Mouse (Mus musculus) thymus, adult 2 months (tissue): Measurements from ENCODE around the gene Rnf31. TPM values are rescaled to one million over a fixed set of nuclear protein-coding genes. Genes with fewer than 3 reads are reported as not detected.

Source experiments
- DNase-seq: peaks from one replicate; pipeline ENCODE4 v3.0.0; 2021
- H3K27ac ChIP-seq: fragments of 200-500 bp; 2 replicates; pipeline ENCODE4 v1.5.1; 2012; ENCODE audit warnings: low read length, control low read depth; ENCODE audit not compliant: control insufficient read depth, insufficient read depth
- H3K27me3 ChIP-seq: fragments of 200-500 bp; 2 replicates; pipeline ENCODE4 v1.6.1; 2012; ENCODE audit warnings: mild to moderate bottlenecking, low read length, moderate library complexity, mixed read lengths; ENCODE audit not compliant: control insufficient read depth, insufficient read depth
- H3K36me3 ChIP-seq: fragments of 200-500 bp; 2 replicates; pipeline ENCODE4 v1.6.1; 2012; ENCODE audit warnings: mild to moderate bottlenecking, low read length, moderate library complexity; ENCODE audit not compliant: control insufficient read depth, insufficient read depth
- H3K4me1 ChIP-seq: fragments of 200-500 bp; replicated peaks from 2 replicates; pipeline ENCODE4 v1.6.1; 2012; ENCODE audit warnings: low read length; ENCODE audit not compliant: control insufficient read depth, insufficient read depth
- H3K4me3 ChIP-seq: fragments of 200-500 bp; 2 replicates; pipeline ENCODE4 v1.5.1; 2012; ENCODE audit warnings: mild to moderate bottlenecking, low read length, control low read depth, moderate library complexity; ENCODE audit not compliant: control insufficient read depth, insufficient read depth
- CTCF ChIP-seq: fragments of 200-500 bp; IDR thresholded peaks from 2 replicates; pipeline ENCODE4 v1.5.1; 2012; ENCODE audit warnings: mild to moderate bottlenecking, control low read depth, low read length, moderate library complexity, borderline replicate concordance; ENCODE audit not compliant: control insufficient read depth, poor library complexity, insufficient read depth; ENCODE audit errors: extremely low read depth
- POLR2A ChIP-seq: fragments of 200-500 bp; IDR thresholded peaks from 2 replicates; pipeline ENCODE4 v1.6.1; 2012; ENCODE audit warnings: mild to moderate bottlenecking, low read length, control low read depth, moderate library complexity; ENCODE audit not compliant: control insufficient read depth, poor library complexity, insufficient read depth; ENCODE audit errors: extremely low read depth
- WGBS: fragments of 180-500 bp; shearing (Covaris S2); methylation state at CpG from one replicate; pipeline ENCODE4 v1.1.7; 2018; 5-methylcytosine and 5-hydroxymethylcytosine counted together
- polyA plus RNA-seq: library from polyadenylated mRNA; depleted of rRNA; stranded (reverse); fragments of >200 nt; gene quantifications from 2 replicates; pipeline ENCODE4 v1.2.3, GENCODE M21; 2012

Rnf31 gene
- polyA plus RNA-seq, 1 experiment: 84.0 TPM

DNA sequence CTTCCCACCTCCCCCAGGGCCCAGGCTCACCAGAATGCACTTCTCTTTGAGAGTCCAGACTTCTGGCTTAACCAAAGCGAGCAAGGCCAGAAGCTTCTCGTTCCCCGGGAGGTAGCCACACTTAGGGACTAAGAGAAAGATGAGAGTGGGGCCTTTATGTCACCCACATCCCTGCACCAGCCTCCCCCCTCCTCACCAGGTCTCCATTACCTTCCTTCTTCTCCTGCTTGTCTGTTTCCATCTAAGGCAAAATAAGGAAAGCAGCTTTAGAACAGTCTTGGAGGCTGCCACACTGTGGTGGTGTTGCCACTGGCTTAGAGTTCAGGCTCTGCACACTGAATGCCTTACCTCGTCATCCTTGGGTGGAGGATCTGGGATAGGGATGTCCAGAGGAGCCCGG lies 2.2 kb upstream of the Rnf31 start:
- 98% methylated on average over 5 of the region's 5 CpGs for WGBS
- Histone ChIP-seq H3K4me1 (peaks cover 25% of the 10 kb centered on the region), H3K36me3 (0 out of 2 replicates have a peak, but pooled peaks cover 5% of the 10 kb centered on the region), H3K4me3 (no peak overlapping the region), H3K27ac (no peak overlapping the region), H3K27me3 (no peaks in the 10 kb centered on the region)
- no peak for DNase-seq
- TF ChIP-seq CTCF: no peak
- no peak for TF ChIP-seq POLR2A

DNA sequence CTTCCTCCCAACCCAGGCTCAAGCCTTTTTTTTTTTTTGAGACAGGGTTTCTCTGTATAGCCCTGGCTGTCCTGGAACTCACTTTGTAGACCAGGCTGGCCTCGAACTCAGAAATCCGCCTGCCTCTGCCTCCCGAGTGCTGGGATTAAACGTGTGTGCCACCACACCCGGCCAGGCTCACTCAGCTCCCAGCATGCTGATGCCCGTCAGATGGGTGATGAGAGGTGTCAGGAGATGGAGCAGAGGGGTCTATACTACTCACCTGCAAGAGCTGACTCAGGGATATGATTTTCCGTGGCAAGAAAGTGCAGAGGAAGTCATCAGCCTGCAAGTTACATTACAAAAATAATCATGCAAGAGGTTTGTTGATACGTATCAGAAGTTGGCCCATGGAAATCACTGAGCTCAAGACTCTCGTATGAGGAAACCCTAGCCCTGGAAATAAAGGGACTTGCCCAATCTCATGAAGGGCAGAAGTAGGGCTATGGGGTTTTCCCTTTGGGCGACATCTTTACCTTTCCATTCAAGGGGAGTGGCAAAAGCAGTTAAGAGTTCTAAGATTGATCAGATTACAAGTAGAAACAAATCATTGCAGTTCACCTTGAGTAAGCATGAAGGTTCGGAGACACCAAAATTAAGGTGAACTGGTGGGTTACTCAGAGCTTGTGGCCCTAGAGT lies 1.6 kb upstream of the Rnf31 start:
- Histone ChIP-seq H3K4me3 (no peak overlapping the region), H3K27ac (no peak overlapping the region; the same call in 1 of the 2 replicates), H3K4me1 (peaks cover 21% of the 10 kb centered on the region), H3K27me3 (no peaks in the 10 kb centered on the region), H3K36me3 (peaks cover 5% of the 10 kb centered on the region; the same call in 1 of the 2 replicates)
- TF ChIP-seq POLR2A: no peak
- no peak for TF ChIP-seq CTCF
- DNase-seq: no peak
- WGBS: 73% methylated on average over 11 of the region's 11 CpGs

DNA sequence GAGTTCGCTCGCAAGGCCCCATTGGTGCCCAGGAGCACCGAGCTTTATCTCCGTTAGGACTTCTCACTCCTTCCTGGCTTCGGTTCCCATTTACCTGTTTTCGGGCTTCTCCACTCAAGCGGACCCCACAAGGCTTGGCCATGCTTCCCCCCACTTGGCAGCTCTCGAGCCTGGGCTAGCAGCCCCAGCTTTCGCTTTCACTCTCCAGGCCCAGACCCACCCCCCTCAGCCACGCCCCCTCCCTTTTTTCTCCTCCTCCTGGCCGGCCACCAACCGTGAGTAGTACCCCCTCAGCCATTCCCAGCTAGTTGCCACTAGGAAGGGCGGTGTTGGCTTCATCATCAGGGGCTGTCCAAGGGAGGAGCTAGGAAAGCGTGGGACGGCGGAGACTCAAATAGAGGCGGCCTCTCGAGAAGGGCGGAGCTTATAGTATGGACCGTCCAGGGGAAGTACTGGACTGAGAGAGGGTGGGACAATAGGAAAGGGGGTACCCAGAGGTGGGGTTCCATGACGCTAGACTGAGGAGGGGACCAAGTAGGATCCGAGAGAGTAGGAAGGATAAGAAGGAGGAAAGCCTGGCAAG lies 669 bp upstream of the Rnf31 start, which contains the start of gene Psme2:
Psme2 (minus strand) TSS at position 366 of the 583 bp plus-strand sequence.
- Histone ChIP-seq H3K36me3 (peaks cover 14% of the 10 kb centered on the region), H3K4me1 (peaks cover 13% of the 10 kb centered on the region), H3K27ac (peak within 1 kb of the TSS; percentile 82), H3K4me3 (peak within 1 kb of the TSS; percentile 70), H3K27me3 (no peaks in the 10 kb centered on the region)
- DNase-seq: peak; percentile 66
- TF ChIP-seq CTCF (0 out of 2 replicates have a peak, but pooled peaks have one; percentile 8), POLR2A (no peak)
- under 1% methylated on average over 22 of the region's 22 CpGs for WGBS

- WGBS: 5% methylated on average over 16 of the region's 16 CpGs
- H3K36me3 ChIP-seq: peaks cover 23% of the 10 kb centered on the region
- no peak overlapping the region for H3K27ac ChIP-seq
- no peak for DNase-seq
- no peaks in the 10 kb centered on the region for H3K27me3 ChIP-seq
- peaks cover 13% of the 10 kb centered on the region for H3K4me1 ChIP-seq
- TF ChIP-seq POLR2A: no peak
- TF ChIP-seq CTCF: no peak
- H3K4me3 ChIP-seq: peak overlapping the region; percentile 70
These were observed 718 bp downstream of the Rnf31 start for GRCm38 (mm10) chr14:55592226-55592625.

- Histone ChIP-seq H3K4me1 (peaks cover 8% of the 10 kb centered on the region), H3K27ac (no peak overlapping the region), H3K36me3 (peaks cover 45% of the 10 kb centered on the region), H3K27me3 (no peaks in the 10 kb centered on the region), H3K4me3 (no peak overlapping the region)
- 96% methylated on average over 13 of the region's 13 CpGs for WGBS
- DNase-seq: no peak
- TF ChIP-seq POLR2A: no peak
- TF ChIP-seq CTCF: no peak
These were observed 4.7 kb downstream of the Rnf31 start for GRCm38 (mm10) chr14:55596036-55596690.

- no peak overlapping the region for H3K4me3 ChIP-seq
- WGBS: 97% methylated on average over 21 of the region's 21 CpGs
These were observed 7.2 kb downstream of the Rnf31 start for GRCm38 (mm10) chr14:55598521-55599390.

More at GRCm38 (mm10) chr14:55598521-55599390, 7.2 kb downstream of the Rnf31 start:
- no peak overlapping the region for H3K27ac ChIP-seq
- peaks cover 14% of the 10 kb centered on the region for H3K4me1 ChIP-seq
- DNase-seq: no peak
- TF ChIP-seq POLR2A: no peak
- no peak for TF ChIP-seq CTCF
- no peaks in the 10 kb centered on the region for H3K27me3 ChIP-seq
- H3K36me3 ChIP-seq: peaks cover 53% of the 10 kb centered on the region
